Mouse (Mus musculus) C3H10T1/2 (cell line): ENCODE results near the gene Icam2. TPM values are rescaled to one million over a fixed set of nuclear protein-coding genes. Genes with fewer than 3 reads are reported as not detected.

Source experiments
- polyA plus RNA-seq, 2 experiments: library from polyadenylated mRNA; unstranded; fragments of >200 nt; fragmentation: generic; extraction: Trizol; gene quantifications; one replicate each; pipeline ENCODE4 v1.2.1; 2012; ENCODE audit warnings: missing spikeins in 2 of 2

Gene Icam2
- polyA plus RNA-seq: under 1 TPM in 1 of 2 experiments, not detected in 1; 0.13 TPM

DNA sequence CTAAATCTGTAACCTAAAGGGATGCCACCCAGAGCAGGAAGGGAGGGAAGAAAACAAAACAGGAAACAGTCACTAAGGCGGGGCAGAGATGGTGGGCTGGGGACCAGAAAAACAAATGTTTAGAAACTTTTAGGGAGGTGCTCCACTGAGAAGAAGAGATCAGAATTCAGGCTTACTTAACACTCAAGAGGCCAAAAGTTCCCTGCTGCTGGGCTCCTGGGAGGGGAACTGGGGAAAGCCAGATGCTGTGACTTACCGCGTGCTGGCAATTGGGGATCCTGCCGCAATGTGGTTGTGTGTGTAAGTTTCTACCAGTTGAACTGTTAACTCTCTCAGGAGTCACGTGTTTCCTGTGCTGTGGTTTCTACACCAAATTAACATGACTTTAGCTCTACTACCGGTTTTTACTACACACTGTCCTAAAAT is at the start of gene Icam2:
TSS of gene Icam2 (minus strand) at position 285 of the 426 bp plus-strand sequence.

DNA sequence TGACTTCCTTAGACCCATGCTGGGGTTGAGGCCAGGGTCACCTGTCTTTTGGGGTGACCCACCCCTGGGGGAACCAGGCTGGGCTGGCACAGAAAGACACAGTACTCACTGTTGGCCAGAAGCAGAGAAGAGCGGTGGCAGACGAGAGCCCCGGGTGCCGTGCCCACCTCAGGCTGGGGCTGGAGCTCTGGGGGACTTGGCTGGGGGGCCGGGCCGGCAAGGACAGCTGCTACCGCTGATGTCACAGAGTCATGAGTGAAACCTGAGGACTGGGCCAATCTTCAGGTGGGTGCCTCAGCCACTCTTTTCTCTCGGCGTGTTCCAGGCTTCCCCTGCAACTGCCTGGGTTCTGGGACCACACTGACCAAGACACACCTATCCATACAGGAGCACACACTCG is 22.5 kb downstream of the Icam2 start, which contains the start of gene Prr29:
TSS of gene Prr29 (plus strand) at position 107 of the 400 bp plus-strand sequence.

DNA sequence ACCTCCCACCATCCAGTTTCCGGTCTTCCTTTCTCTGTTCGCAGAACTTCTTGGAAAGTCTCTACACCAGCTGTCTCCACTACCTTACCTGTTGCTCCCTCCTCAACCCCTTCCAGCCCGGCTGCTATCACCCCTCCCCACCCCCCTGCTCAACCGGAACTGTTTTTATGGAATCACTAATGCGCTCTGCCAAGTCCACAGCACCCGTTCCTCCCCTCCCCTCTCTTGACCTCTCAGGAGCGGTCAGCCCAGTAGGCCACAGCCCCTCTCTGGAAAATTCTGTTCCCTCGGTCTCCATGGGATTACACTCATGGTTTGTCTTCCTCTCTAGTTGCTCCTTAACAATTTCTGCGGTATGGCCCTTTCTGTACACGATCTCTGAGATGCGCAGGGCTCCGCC is 34.7 kb downstream of the Icam2 start, which contains the start of gene Scn4a:
TSS of gene Scn4a (minus strand) at position 101 of the 400 bp plus-strand sequence.

Other genes starting within 250 kb of the Icam2 start
- 1 to 10 TPM in 1 of 2 experiments, not detected in 1; 1.1 TPM for gene Gm10840, start 227.2 kb downstream of the Icam2 start, polyA plus RNA-seq
- gene Limd2, start 227.2 kb downstream of the Icam2 start, polyA plus RNA-seq: 10 to 100 TPM; 71.9 to 89.6 TPM
- gene Strada, start 185.9 kb downstream of the Icam2 start, polyA plus RNA-seq: 10 to 100 TPM; 15.6 to 21.2 TPM
- 10 to 100 TPM in 1 of 2 experiments, 1 to 10 TPM in 1; 3.0 to 18.7 TPM for gene Ccdc47, start 171.7 kb downstream of the Icam2 start, polyA plus RNA-seq
- gene Ddx42, start 171.1 kb downstream of the Icam2 start, polyA plus RNA-seq: 10 to 100 TPM in 1 of 2 experiments, 1 to 10 TPM in 1; 2.8 to 28.5 TPM
- gene Ftsj3, start 132.0 kb downstream of the Icam2 start, polyA plus RNA-seq: 10 to 100 TPM; 19.5 to 25.6 TPM
- 100 to 1,000 TPM; 181 to 374 TPM for gene Psmc5, start 131.9 kb downstream of the Icam2 start, polyA plus RNA-seq
- gene Smarcd2, start 115.1 kb downstream of the Icam2 start, polyA plus RNA-seq: 10 to 100 TPM; 42.5 to 74.2 TPM
- gene Tcam1, start 111.4 kb downstream of the Icam2 start, polyA plus RNA-seq: under 1 TPM; 0.07 to 0.14 TPM
- gene Gh, start 86.2 kb downstream of the Icam2 start, polyA plus RNA-seq: under 1 TPM; 0.05 to 0.09 TPM
- gene Cd79b, start 73.3 kb downstream of the Icam2 start, polyA plus RNA-seq: under 1 TPM in 1 of 2 experiments, not detected in 1; 0.06 TPM
- gene Scn4a, start 34.8 kb downstream of the Icam2 start, polyA plus RNA-seq: under 1 TPM in 1 of 2 experiments, not detected in 1; 0.02 TPM
- gene Prr29, start 22.6 kb downstream of the Icam2 start, polyA plus RNA-seq: not detected
- 1 to 10 TPM in 1 of 2 experiments, under 1 TPM in 1; 0.71 to 5.3 TPM for gene Ern1, start 99.8 kb upstream of the Icam2 start, polyA plus RNA-seq
- 1 to 10 TPM; 1.9 to 9.6 TPM for gene Tex2, start 225.3 kb upstream of the Icam2 start, polyA plus RNA-seq